ENCODE assay signal across 15 mouse cellular contexts in genomic region chr17:62077604-62078003, GRCm38 (mm10).
DNase-seq lines count a peak whose midpoint lies in the region; ATAC-seq lines count a peak whose summit lies in the region.
"Had no signal": no experiment of that assay in that cellular context is flagged by ENCODE, and none has a peak within 500 bp of the region (broad histone marks: within the 10 kb centered on the region; RNA-seq: fewer than 3 reads in every experiment).

No protein-coding gene starts in this region.

- H3K4me2 ChIP-seq in forebrain, embryonic 14.5 days (ENCODE audit: low read length): no peak overlapping the region
- H3K4me2 ChIP-seq: intestine, embryonic 15.5 days; liver, embryonic 11.5 days; midbrain, embryonic 11.5 days; neural tube, embryonic 13.5 days had no signal

- peak; percentile 11 for DNase-seq in layer of hippocampus, adult 11-12 months (ENCODE audit: low spot score)
- DNase-seq in layer of hippocampus, postnatal 25 days (ENCODE audit: extremely low spot score in 1 of 2, low spot score in 1 of 2): no peak
- peak; percentile 56 for DNase-seq in forebrain, embryonic 14.5 days (ENCODE audit: low spot score)
- peak; percentile 4 to 19 for DNase-seq in layer of hippocampus, postnatal 36 days
- DNase-seq in right cerebral cortex, postnatal 25 days: peak; percentile 14
- no peak for DNase-seq in urinary bladder, postnatal 14 days (ENCODE audit: low spot score)
- DNase-seq in kidney, postnatal 14 days: no peak
- DNase-seq: cerebellum, adult 9-11 months; kidney, postnatal 4 days; thymus, postnatal 14 days had no signal

- ATAC-seq in forebrain, embryonic 14.5 days: peak; percentile 69; the same call in 1 of the 2 replicates
- no peak for ATAC-seq in megakaryocyte-erythroid progenitor cell, adult 5-6 weeks (replicated peaks; ENCODE audit: low FRiP score, low TSS enrichment, poor library complexity, severe bottlenecking)
- ATAC-seq: intestine, embryonic 15.5 days had no signal

- H3K9ac ChIP-seq in forebrain, embryonic 14.5 days (ENCODE audit: low read length): no peak overlapping the region
- H3K9ac ChIP-seq: intestine, embryonic 15.5 days; neural tube, embryonic 13.5 days had no signal

- no peaks in the 10 kb centered on the region for H3K36me3 ChIP-seq in forebrain, embryonic 14.5 days (ENCODE audit: control insufficient read depth, insufficient read depth, low read length)
- H3K36me3 ChIP-seq: intestine, embryonic 15.5 days; neural tube, embryonic 13.5 days had no signal

- H3K4me3 ChIP-seq in forebrain, embryonic 14.5 days (ENCODE audit: low read depth, low read length): no peak overlapping the region
- H3K4me3 ChIP-seq: intestine, embryonic 15.5 days; neural tube, embryonic 13.5 days had no signal

- 41% methylated on average over 7 of the region's 7 CpGs for WGBS in forebrain, embryonic 14.5 days

- no peak overlapping the region for H3K27ac ChIP-seq in forebrain, embryonic 14.5 days (ENCODE audit: low read depth, low read length)
- H3K27ac ChIP-seq: intestine, embryonic 15.5 days; neural tube, embryonic 13.5 days had no signal

- no peaks in the 10 kb centered on the region for H3K9me3 ChIP-seq in forebrain, embryonic 14.5 days (replicated peaks; ENCODE audit: control insufficient read depth, low read length)
- H3K9me3 ChIP-seq: intestine, embryonic 15.5 days; neural tube, embryonic 13.5 days had no signal

- H3K4me1 ChIP-seq in forebrain, embryonic 14.5 days (ENCODE audit: control insufficient read depth, insufficient read depth, low read length): no peaks in the 10 kb centered on the region
- H3K4me1 ChIP-seq: intestine, embryonic 15.5 days; neural tube, embryonic 13.5 days had no signal

- H3K27me3 ChIP-seq in forebrain, embryonic 14.5 days (replicated peaks; ENCODE audit: control insufficient read depth, insufficient read depth, low read length): no peaks in the 10 kb centered on the region
- H3K27me3 ChIP-seq: intestine, embryonic 15.5 days; neural tube, embryonic 13.5 days had no signal

Comparison
In these comparisons a context has a peak if more than half of its experiments do, and no peak if none do; other contexts are left out.
1. DNase-seq: peak in layer of hippocampus, adult 11-12 months (single experiment), forebrain, embryonic 14.5 days (single experiment), layer of hippocampus, postnatal 36 days (2 of 2) and right cerebral cortex, postnatal 25 days (single experiment); none in layer of hippocampus, postnatal 25 days (0 of 2), urinary bladder, postnatal 14 days (single experiment) and kidney, postnatal 14 days (single experiment).